Mouse (Mus musculus): ENCODE data around the gene Xpo4.

Xpo4 gene

DNA sequence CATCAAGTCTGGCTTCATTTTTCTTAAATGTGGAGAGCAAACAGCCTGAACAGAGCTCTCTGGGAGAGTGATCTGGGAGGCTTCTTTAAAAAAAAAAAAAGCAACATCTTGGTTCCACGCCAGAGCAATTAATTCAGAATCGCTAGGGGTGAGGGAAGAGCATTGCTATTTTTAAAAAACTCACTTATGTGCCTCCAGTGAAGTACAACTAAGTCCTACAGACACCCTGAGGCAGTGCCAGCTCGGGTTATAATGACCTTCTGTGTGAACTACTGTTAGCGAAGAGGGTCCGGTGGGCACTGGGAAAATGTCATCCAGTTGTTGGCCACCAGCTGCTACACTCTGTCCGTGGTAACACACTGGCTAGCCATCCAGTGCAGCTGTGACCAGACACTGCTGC is 129.6 kb downstream of the Xpo4 start:
- ChIA-PET POLR2A (interaction anchor here in 2 of 4 experiments (1.2 to 4.0 kb wide), 6 partner anchors 8 to 137 kb away, joined by 3 to 28 read pairs (median 5); partner anchors contain the start of genes Cryl1 (in 1 of the 2) and Il17d (in 1 of the 2)), CTCF (no interaction called here)

DNA sequence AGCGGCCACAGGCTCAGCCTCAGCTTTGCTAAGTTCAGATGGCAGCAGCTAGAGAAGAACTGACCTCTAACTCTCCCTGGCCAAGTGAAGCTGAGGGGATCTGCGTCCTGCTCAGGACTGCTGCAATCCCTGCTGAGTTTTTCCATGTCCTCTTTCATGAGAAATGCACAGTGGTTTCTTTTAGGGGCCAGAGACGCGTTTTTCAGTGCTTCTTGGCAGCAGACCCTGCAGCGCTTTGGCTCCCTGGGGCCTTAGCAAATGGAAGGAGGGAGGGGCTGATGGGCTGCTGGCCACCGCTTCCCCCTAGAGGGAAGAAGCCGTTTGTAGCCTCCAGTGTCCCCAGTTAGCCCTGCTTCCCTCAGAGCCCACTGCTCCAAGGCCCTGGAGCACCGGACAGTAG is 130.3 kb downstream of the Xpo4 start:
- ChIA-PET CTCF (interaction anchor here in 1 of 4 experiments (0.9 kb wide), 1 partner anchor 14 kb away, joined by 3 read pairs; no protein-coding TSS in a partner anchor), POLR2A (interaction anchor here in 2 of 4 experiments (0.8 to 4.0 kb wide), 9 partner anchors 8 to 137 kb away, joined by 3 to 28 read pairs (median 3); partner anchors contain the start of genes Cryl1 (in 1 of the 2) and Il17d (in 1 of the 2))

DNA sequence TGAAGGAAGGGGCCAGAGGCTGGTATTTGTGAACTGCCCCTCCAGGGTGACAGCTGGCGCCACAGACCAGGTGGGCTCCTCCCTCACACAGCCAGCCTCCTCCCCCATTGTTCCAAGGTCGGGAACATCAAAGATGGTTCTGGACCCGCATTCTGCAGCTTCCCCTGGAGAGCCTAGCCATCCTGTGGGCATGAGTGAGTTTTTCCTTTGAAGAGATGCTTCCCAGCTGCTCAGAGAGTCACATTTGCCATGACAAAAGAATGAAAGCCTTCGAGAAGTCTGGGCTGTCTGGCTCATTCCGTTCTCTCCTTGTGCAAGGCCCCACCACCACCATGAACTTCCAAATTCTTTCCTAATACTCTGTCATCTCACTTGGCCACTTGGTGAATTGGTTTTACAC is 130.9 kb downstream of the Xpo4 start:
- ChIA-PET CTCF (interaction anchor here in 3 of 4 experiments (0.5 to 1.8 kb wide), 6 partner anchors 11 to 473 kb away, joined by 3 to 7 read pairs (median 4); no protein-coding TSS in a partner anchor), POLR2A (interaction anchor here in 3 of 4 experiments (0.5 to 4.0 kb wide), 9 partner anchors 7 to 136 kb away, joined by 3 to 28 read pairs (median 3); partner anchors contain the start of genes Cryl1 (in 1 of the 3) and Il17d (in 1 of the 3))

DNA sequence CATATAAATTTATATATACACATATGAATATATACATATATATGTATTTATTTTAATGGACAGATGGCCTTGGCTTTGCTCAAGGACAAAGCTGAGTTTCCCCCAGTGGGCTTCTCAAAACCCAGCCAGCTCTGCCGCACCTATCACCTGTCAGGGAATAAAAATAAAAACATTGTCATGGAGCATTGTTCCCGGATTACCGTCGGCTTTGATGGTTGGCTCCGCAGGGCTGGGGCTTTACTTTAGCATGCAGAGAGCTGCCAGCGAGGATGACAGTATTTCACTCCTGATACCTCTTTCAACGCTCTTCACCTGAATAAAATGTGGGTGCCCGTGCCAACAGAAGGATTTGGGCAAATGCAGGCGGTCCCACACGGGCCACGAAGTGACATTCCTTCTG is 131.4 kb downstream of the Xpo4 start:
- POLR2A ChIA-PET, result interaction anchor here in 3 of 4 experiments (0.5 to 4.0 kb wide), 7 partner anchors 7 to 83 kb away, joined by 3 to 28 read pairs (median 4); partner anchors contain the start of gene Il17d (in 1 of the 3)

DNA sequence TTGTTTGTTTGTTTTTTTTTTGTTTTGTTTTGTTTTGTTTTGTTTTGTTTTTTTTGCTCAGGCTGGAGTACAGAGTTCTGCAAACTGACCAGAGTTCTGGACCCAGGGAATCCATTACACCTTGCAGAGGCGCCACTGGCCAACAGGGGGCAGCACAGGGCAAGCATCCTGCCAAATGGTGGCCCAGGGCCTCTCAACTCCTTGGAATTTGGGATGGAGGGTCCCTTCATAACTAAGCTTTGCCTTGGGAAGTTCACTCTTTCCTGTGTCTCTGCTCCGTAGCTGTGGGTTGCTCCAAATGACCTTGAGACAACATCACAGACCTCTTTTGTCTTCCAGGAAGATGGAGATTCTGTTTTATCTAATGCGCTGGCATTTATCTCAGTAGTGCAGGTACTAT is 132.0 kb downstream of the Xpo4 start:
- ChIA-PET CTCF (interaction anchor here in 3 of 4 experiments (0.5 to 1.8 kb wide), 15 partner anchors 9 to 142 kb away, joined by 3 to 5 read pairs (median 3); partner anchors contain the start of genes Eef1akmt1 (in 1 of the 3) and Il17d (in 1 of the 3)), POLR2A (interaction anchor here in 1 of 4 experiments (1.0 to 3.3 kb wide), 3 partner anchors 8 to 83 kb away, joined by 3 to 28 read pairs (median 5); partner anchors contain the start of gene Il17d)

More for the DNA sequence above, 131.4 kb downstream of the Xpo4 start:
- CTCF ChIA-PET, result interaction anchor here in 3 of 4 experiments (0.5 to 1.8 kb wide), 13 partner anchors 8 to 109 kb away, joined by 3 to 5 read pairs (median 3); partner anchors contain the start of gene Il17d (in 1 of the 3)

DNA sequence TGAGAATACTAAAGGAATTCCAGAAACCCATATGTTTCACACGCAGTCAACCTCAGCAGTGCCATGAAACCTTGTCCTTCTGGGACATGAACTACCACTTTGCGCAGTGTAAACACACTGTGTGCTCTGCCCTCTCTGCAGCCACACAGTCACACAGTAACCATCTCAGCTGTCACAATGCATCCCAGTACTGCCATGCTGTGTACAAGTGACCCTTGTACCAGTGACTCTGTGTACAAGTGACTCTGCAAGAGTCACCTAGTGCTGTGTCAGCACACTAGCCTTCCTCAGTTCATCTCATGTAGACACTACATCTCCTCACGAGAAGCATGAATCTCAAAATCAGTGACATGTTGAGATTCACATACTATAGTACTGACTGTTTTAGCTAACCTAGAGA is 132.7 kb downstream of the Xpo4 start:
- ChIA-PET POLR2A (no interaction called here), CTCF (interaction anchor here (0.5 to 1.8 kb wide), 7 partner anchors 8 to 143 kb away, joined by 3 to 4 read pairs (median 4); partner anchors contain the start of gene Il17d (in 1 of the 4))

DNA sequence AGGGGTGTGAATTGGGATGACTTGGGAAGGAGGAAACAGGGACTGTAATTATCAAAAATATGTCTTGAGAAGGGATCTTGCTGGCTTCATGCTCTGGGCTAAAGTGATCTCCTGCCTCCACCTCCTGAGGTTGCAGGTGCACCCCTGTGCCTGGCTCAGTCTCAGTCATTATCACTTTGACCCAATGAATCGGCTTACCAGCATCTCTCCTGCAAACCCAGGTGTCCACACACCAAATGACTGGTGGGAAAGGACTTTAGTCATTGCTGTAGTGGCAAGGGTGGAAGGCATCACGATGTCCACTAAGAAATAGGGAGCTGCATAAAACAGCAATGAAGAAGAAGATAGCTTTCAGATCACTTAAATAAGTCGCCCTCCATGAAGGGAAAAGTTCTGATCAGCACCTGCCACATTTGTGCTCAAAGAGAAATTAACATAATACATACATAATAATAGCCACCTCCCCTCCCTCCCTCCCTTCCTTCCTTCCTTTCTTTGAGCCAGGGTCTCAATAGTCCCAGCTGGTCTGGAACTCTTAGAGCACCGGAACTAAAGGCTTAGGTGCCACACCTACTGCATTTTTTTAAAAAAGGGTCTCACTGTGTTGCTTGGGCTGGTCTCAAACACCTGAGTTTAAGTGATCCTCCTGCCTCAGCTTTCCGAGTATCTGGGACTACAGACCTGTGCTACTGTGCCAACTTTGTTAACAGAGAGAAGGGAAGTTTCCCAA is 135.3 kb downstream of the Xpo4 start:
- POLR2A ChIA-PET, result interaction anchor here in 3 of 4 experiments (0.6 to 3.3 kb wide), 26 partner anchors 8 to 297 kb away, joined by 3 to 18 read pairs (median 4); partner anchors contain the start of gene Cryl1 (in 1 of the 3)
- CTCF ChIA-PET, result interaction anchor here in 3 of 4 experiments (0.5 to 1.1 kb wide), 8 partner anchors 13 to 794 kb away, joined by 3 to 6 read pairs (median 3); partner anchors contain the start of genes Eef1akmt1 (in 1 of the 3) and Micu2 (in 1 of the 3)

DNA sequence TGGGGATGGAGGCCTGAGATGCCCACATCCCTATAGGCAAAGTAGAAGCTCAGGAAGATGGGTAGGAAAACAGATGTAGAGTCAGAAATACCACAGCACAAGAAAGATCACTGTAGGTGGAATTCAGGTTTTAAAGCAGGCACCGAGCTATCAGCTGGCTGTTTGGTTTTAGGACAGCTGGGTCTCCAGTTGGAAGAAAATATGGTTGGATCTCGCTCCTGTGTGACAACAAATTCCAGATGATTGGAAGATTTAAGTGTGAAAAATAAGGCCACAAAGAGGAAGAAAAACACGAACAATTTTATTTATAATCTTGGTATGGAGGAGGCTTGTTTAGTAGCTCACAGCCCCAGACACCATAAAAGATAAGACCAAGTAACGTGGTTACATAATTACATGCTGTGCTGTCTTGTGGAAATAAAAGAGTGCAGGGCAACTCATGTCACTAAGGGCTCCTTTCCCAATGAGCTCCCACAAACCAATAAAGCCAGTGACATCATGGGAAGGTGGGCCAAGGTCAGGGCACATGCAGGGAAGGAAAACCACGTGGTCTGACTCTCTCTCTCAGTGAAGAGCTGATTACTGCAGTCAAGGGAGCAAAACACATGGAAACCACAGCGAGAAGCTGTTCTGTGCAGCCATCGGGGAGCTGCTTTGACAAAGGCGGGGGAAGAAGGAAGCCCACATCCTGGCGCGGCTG is 136.0 kb downstream of the Xpo4 start:
- CTCF ChIA-PET, result interaction anchor here in 2 of 4 experiments (0.5 to 1.1 kb wide), 7 partner anchors 13 to 793 kb away, joined by 3 read pairs; partner anchors contain the start of genes Eef1akmt1 (in 1 of the 2) and Micu2 (in 1 of the 2)
- POLR2A ChIA-PET, result interaction anchor here in 3 of 4 experiments (0.5 to 4.4 kb wide), 20 partner anchors 7 to 135 kb away, joined by 3 to 18 read pairs (median 5); partner anchors contain the start of gene Cryl1 (in 1 of the 3)

DNA sequence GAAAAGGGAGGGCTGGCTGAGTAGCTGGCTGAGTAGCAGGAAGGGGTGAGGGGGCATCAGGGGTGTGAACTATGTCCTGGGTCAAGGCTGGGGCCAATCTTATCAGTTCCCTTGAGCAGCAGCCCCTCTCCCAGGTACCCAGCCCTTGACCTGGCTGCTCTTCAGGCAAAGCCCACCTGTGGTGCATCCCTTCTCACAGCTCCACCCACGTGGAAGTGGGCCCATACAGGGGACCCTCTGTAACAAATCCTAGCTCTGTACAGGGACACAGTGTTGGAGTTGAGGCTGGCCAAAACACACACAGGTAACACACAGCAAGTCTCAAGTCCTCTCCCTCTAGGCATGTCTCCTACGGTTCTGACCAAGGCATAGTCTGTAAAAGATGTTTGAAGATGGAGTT is 137.6 kb downstream of the Xpo4 start:
- POLR2A ChIA-PET, result interaction anchor here in 3 of 4 experiments (0.6 to 4.8 kb wide), 8 partner anchors 7 to 470 kb away, joined by 3 to 28 read pairs (median 5); partner anchors contain the start of gene Gja3 (in 1 of the 3)
- CTCF ChIA-PET, result interaction anchor here in 1 of 4 experiments (1.5 kb wide), 1 partner anchor 37 kb away, joined by 3 read pairs; no protein-coding TSS in a partner anchor

Measured in embryonic stem cell, embryonic (primary cell).